Mouse (Mus musculus) megakaryocyte, embryonic 14.5 days (primary cell): ENCODE data around the gene Tgm7.

Source experiments
- FLI1 ChIP-seq: IDR thresholded peaks from 2 replicates; pipeline ENCODE4 v1.6.1; 2012; ENCODE audit warnings: low read length, inconsistent platforms, mixed read lengths
- GATA1 ChIP-seq: IDR thresholded peaks from 3 replicates; pipeline ENCODE4 v1.6.1; 2012; ENCODE audit warnings: mixed read lengths, low read length, inconsistent platforms, borderline replicate concordance

- TF ChIP-seq GATA1: no peak
- TF ChIP-seq FLI1: no peak
Observed at GRCm38 (mm10) chr2:121045653-121046052, 63.9 kb downstream of the Tgm7 start.
